Mouse (Mus musculus): ENCODE results near the gene Ank2.

- TF ChIP-seq CTCF (IDR thresholded peaks at IDR 0.05; ENCODE audit: low read depth, low read length) (no peak), GATA1 (IDR thresholded peaks at IDR 0.05; ENCODE audit: borderline replicate concordance, low read length) (no peak), TAL1 (conservative IDR thresholded peaks at IDR 0.05; ENCODE audit: low read depth, low read length) (no peak)
These were observed 124.9 kb downstream of the Ank2 start for GRCm38 (mm10) chr3:127374190-127374710.

Measured in G1E (cell line).